Mouse (Mus musculus): ENCODE data around the gene Cnr1. TPM values are rescaled to one million over a fixed set of nuclear protein-coding genes. Genes with fewer than 3 reads are reported as not detected.

The Cnr1 gene
- polyA plus RNA-seq, 2 experiments = 0.06 to 0.10 TPM

- no peaks in the 10 kb centered on the region for H3K4me1 ChIP-seq (replicated peaks; ENCODE audit: control insufficient read depth in 2 of 2, insufficient read depth in 2 of 2, low read length in 1 of 2)
- TF ChIP-seq CTCF (IDR thresholded peaks at IDR 0.05; ENCODE audit: low read depth) (no peak), EP300 (IDR thresholded peaks at IDR 0.05; ENCODE audit: low read depth) (no peak)
- no peaks in the 10 kb centered on the region for H3K9me3 ChIP-seq (ENCODE audit: control insufficient read depth, low read length)
- ATAC-seq (ENCODE audit: insufficient read depth) (no peak), DNase-seq (ENCODE audit: low read depth in 3 of 3, low spot score in 3 of 3) (no peak)
- H3K4me3 ChIP-seq (ENCODE audit: insufficient read depth in 1 of 2, low read depth in 2 of 2, low read length in 2 of 2) = peak overlapping the region; percentile 37; a peak in 3 of 4 replicates
- H3K27ac ChIP-seq = no peak overlapping the region
- peaks cover 38% of the 10 kb centered on the region for H3K27me3 ChIP-seq (ENCODE audit: control insufficient read depth, insufficient read depth, low read length)
- H3K36me3 ChIP-seq (replicated peaks; ENCODE audit: control insufficient read depth, insufficient read depth, low read depth) = no peaks in the 10 kb centered on the region
- peak overlapping the region; percentile 57 for H3K4me2 ChIP-seq (ENCODE audit: low read depth)
- H3K9ac ChIP-seq (replicated peaks) = no peak overlapping the region
- WGBS (ENCODE audit: insufficient replicate concordance) = under 1% methylated on average over 31 of the region's 55 CpGs
These were observed 596 bp upstream of the Cnr1 start for GRCm38 (mm10) chr4:33923761-33924233.

GRCm38 (mm10) chr4:33924889-33925245 is 474 bp downstream of the Cnr1 start:
- peak overlapping the region; percentile 57 for H3K4me2 ChIP-seq (ENCODE audit: low read depth)
- H3K4me3 ChIP-seq (ENCODE audit: insufficient read depth in 1 of 2, low read depth in 2 of 2, low read length in 2 of 2) = peak overlapping the region; percentile 1 to 37; a peak in 3 of 4 replicates
- no peak overlapping the region for H3K27ac ChIP-seq
- H3K27me3 ChIP-seq (ENCODE audit: control insufficient read depth, insufficient read depth, low read length) = peaks cover 38% of the 10 kb centered on the region
- ATAC-seq (ENCODE audit: insufficient read depth) = no peak
- no peaks in the 10 kb centered on the region for H3K4me1 ChIP-seq (replicated peaks; ENCODE audit: control insufficient read depth in 2 of 2, insufficient read depth in 2 of 2, low read length in 1 of 2)
- no peak overlapping the region for H3K9ac ChIP-seq (replicated peaks)
- no peak for TF ChIP-seq CTCF (IDR thresholded peaks at IDR 0.05; ENCODE audit: low read depth)
- TF ChIP-seq EP300 (IDR thresholded peaks at IDR 0.05; ENCODE audit: low read depth) = no peak
- DNase-seq (ENCODE audit: low read depth in 3 of 3, low spot score in 3 of 3) = no peak
- no peaks in the 10 kb centered on the region for H3K36me3 ChIP-seq (replicated peaks; ENCODE audit: control insufficient read depth, insufficient read depth, low read depth)
- WGBS (ENCODE audit: insufficient replicate concordance) = 2% methylated on average over 22 of the region's 24 CpGs
- H3K9me3 ChIP-seq (ENCODE audit: control insufficient read depth, low read length) = no peaks in the 10 kb centered on the region

GRCm38 (mm10) chr4:33925489-33925888 is 1.1 kb downstream of the Cnr1 start:
- ATAC-seq (ENCODE audit: insufficient read depth) (no peak), DNase-seq (ENCODE audit: low read depth in 3 of 3, low spot score in 3 of 3) (no peak)
- no peak overlapping the region for H3K9ac ChIP-seq (replicated peaks)
- no peak overlapping the region for H3K27ac ChIP-seq
- peaks cover 38% of the 10 kb centered on the region for H3K27me3 ChIP-seq (ENCODE audit: control insufficient read depth, insufficient read depth, low read length)
- TF ChIP-seq CTCF (IDR thresholded peaks at IDR 0.05; ENCODE audit: low read depth) (no peak), EP300 (IDR thresholded peaks at IDR 0.05; ENCODE audit: low read depth) (no peak)
- no peak overlapping the region for H3K4me2 ChIP-seq (ENCODE audit: low read depth)
- H3K36me3 ChIP-seq (replicated peaks; ENCODE audit: control insufficient read depth, insufficient read depth, low read depth) = no peaks in the 10 kb centered on the region
- no peak overlapping the region for H3K4me3 ChIP-seq (ENCODE audit: insufficient read depth in 1 of 2, low read depth in 2 of 2, low read length in 2 of 2)
- 30% methylated on average over 4 of the region's 4 CpGs for WGBS (ENCODE audit: insufficient replicate concordance)
- no peaks in the 10 kb centered on the region for H3K9me3 ChIP-seq (ENCODE audit: control insufficient read depth, low read length)
- no peaks in the 10 kb centered on the region for H3K4me1 ChIP-seq (replicated peaks; ENCODE audit: control insufficient read depth in 2 of 2, insufficient read depth in 2 of 2, low read length in 1 of 2)

GRCm38 (mm10) chr4:33926010-33926409 is 1.6 kb downstream of the Cnr1 start:
- H3K9me3 ChIP-seq (ENCODE audit: control insufficient read depth, low read length) = no peaks in the 10 kb centered on the region
- H3K27ac ChIP-seq = no peak overlapping the region
- no peaks in the 10 kb centered on the region for H3K4me1 ChIP-seq (replicated peaks; ENCODE audit: control insufficient read depth in 2 of 2, insufficient read depth in 2 of 2, low read length in 1 of 2)
- 43% methylated on average over 6 of the region's 6 CpGs for WGBS (ENCODE audit: insufficient replicate concordance)
- H3K9ac ChIP-seq (replicated peaks) = no peak overlapping the region
- H3K36me3 ChIP-seq (replicated peaks; ENCODE audit: control insufficient read depth, insufficient read depth, low read depth) = no peaks in the 10 kb centered on the region
- H3K27me3 ChIP-seq (ENCODE audit: control insufficient read depth, insufficient read depth, low read length) = peaks cover 38% of the 10 kb centered on the region
- DNase-seq (ENCODE audit: low read depth in 3 of 3, low spot score in 3 of 3) (no peak), ATAC-seq (ENCODE audit: insufficient read depth) (no peak)
- H3K4me3 ChIP-seq (ENCODE audit: insufficient read depth in 1 of 2, low read depth in 2 of 2, low read length in 2 of 2) = no peak overlapping the region
- TF ChIP-seq CTCF (IDR thresholded peaks at IDR 0.05; ENCODE audit: low read depth) (no peak), EP300 (IDR thresholded peaks at IDR 0.05; ENCODE audit: low read depth) (no peak)
- no peak overlapping the region for H3K4me2 ChIP-seq (ENCODE audit: low read depth)

GRCm38 (mm10) chr4:33926730-33927263 is 2.4 kb downstream of the Cnr1 start:
- no peak overlapping the region for H3K4me3 ChIP-seq (ENCODE audit: insufficient read depth in 1 of 2, low read depth in 2 of 2, low read length in 2 of 2)
- no peaks in the 10 kb centered on the region for H3K4me1 ChIP-seq (replicated peaks; ENCODE audit: control insufficient read depth in 2 of 2, insufficient read depth in 2 of 2, low read length in 1 of 2)
- no peaks in the 10 kb centered on the region for H3K36me3 ChIP-seq (replicated peaks; ENCODE audit: control insufficient read depth, insufficient read depth, low read depth)
- H3K27me3 ChIP-seq (ENCODE audit: control insufficient read depth, insufficient read depth, low read length) = peaks cover 38% of the 10 kb centered on the region
- no peak for TF ChIP-seq EP300 (IDR thresholded peaks at IDR 0.05; ENCODE audit: low read depth)
- TF ChIP-seq CTCF (IDR thresholded peaks at IDR 0.05; ENCODE audit: low read depth) = no peak
- DNase-seq (ENCODE audit: low read depth in 3 of 3, low spot score in 3 of 3) (no peak), ATAC-seq (ENCODE audit: insufficient read depth) (no peak)
- H3K4me2 ChIP-seq (ENCODE audit: low read depth) = no peak overlapping the region
- H3K27ac ChIP-seq = no peak overlapping the region
- H3K9me3 ChIP-seq (ENCODE audit: control insufficient read depth, low read length) = no peaks in the 10 kb centered on the region
- H3K9ac ChIP-seq (replicated peaks) = no peak overlapping the region
- WGBS (ENCODE audit: insufficient replicate concordance) = 60% methylated on average over 7 of the region's 7 CpGs
